ENCODE assay signal across 8 mouse cellular contexts in the genomic region with DNA sequence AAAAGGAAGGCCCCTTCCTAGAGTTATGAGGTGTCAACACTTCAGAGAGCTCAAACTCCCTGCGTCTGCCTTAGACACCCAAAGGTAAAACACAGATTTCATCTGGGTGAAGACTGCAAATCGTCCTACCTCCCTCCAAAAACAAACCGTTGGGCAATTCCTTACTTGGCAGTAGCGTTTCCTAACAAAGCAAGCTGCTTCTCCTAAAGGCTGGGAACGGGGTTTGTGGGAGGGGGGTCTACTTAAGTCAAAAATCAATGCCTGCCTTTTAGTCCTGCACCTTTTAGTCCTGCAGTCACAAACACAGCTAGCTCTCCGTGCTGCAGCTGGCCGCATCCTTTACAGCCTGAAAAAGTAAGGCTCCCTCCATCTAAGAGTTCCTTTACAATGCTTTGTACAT. TPM values are rescaled to one million over a fixed set of nuclear protein-coding genes. Genes with fewer than 3 reads are reported as not detected.
A peak's percentile ranks its signal among the peaks of the same experiment; 100 is the strongest.
DNase-seq lines count a peak whose midpoint lies in the region; ATAC-seq and TF ChIP-seq lines count a peak whose summit lies in the region.

No protein-coding gene starts in this region.

- H3K4me2 ChIP-seq in kidney, embryonic 15.5 days: peak overlapping the region; percentile 92
- H3K4me2 ChIP-seq in hindbrain, postnatal 0 days (ENCODE audit: low read depth, low read length): peak overlapping the region; percentile 78
- H3K4me2 ChIP-seq in myocyte (ENCODE audit: low read depth): peak overlapping the region; percentile 72

- TF ChIP-seq CTCF in hindbrain, postnatal 0 days (IDR thresholded peaks at IDR 0.05; ENCODE audit: low read depth): no peak

- H3ac ChIP-seq in myocyte (ENCODE audit: control insufficient read depth, insufficient read length): no peak overlapping the region

- DNase-seq in kidney, adult 9 months: no peak
- peak; percentile 34 for DNase-seq in embryonic facial prominence, embryonic 10.5 days (ENCODE audit: low spot score)
- peak; percentile 11 for DNase-seq in hindbrain, postnatal 0 days (ENCODE audit: low spot score)
- no peak for DNase-seq in thymus, postnatal 4 days
- DNase-seq in spleen, postnatal 10 days (ENCODE audit: low spot score in 2 of 2): no peak
- DNase-seq in spleen, adult 12 weeks (ENCODE audit: low spot score): no peak

- no peaks in the 10 kb centered on the region for H3K79me2 ChIP-seq in myocyte (ENCODE audit: control insufficient read depth, insufficient read depth)

- no peaks in the 10 kb centered on the region for H3K9me3 ChIP-seq in kidney, embryonic 15.5 days (replicated peaks)
- H3K9me3 ChIP-seq in embryonic facial prominence, embryonic 10.5 days: no peaks in the 10 kb centered on the region
- no peaks in the 10 kb centered on the region for H3K9me3 ChIP-seq in hindbrain, postnatal 0 days (ENCODE audit: low read length)

- ATAC-seq in kidney, embryonic 15.5 days (replicated peaks; ENCODE audit: low FRiP score): peak; percentile 23; the same call in 1 of the 2 replicates
- ATAC-seq in hindbrain, postnatal 0 days: 0 out of 2 replicates have a peak, but pooled peaks have one; percentile 4

- no peaks in the 10 kb centered on the region for H3K36me3 ChIP-seq in kidney, embryonic 15.5 days
- no peaks in the 10 kb centered on the region for H3K36me3 ChIP-seq in embryonic facial prominence, embryonic 10.5 days (replicated peaks)
- H3K36me3 ChIP-seq in hindbrain, postnatal 0 days (ENCODE audit: insufficient read depth, low read length): no peaks in the 10 kb centered on the region
- no peaks in the 10 kb centered on the region for H3K36me3 ChIP-seq in myocyte (ENCODE audit: control insufficient read depth, insufficient read depth)

- peak overlapping the region; percentile 85 for H3K9ac ChIP-seq in kidney, embryonic 15.5 days
- H3K9ac ChIP-seq in hindbrain, postnatal 0 days (replicated peaks; ENCODE audit: low read length): peak overlapping the region; percentile 84

- WGBS in kidney, embryonic 15.5 days: 9% methylated on average over 7 of the region's 7 CpGs
- 10% methylated on average over 7 of the region's 7 CpGs for WGBS in embryonic facial prominence, embryonic 10.5 days
- WGBS in hindbrain, postnatal 0 days: 1% methylated on average over 7 of the region's 7 CpGs

- H3K27me3 ChIP-seq in kidney, embryonic 15.5 days: no peaks in the 10 kb centered on the region
- H3K27me3 ChIP-seq in embryonic facial prominence, embryonic 10.5 days (replicated peaks; ENCODE audit: low read depth, poor library complexity, severe bottlenecking): peaks cover 16% of the 10 kb centered on the region
- H3K27me3 ChIP-seq in hindbrain, postnatal 0 days (ENCODE audit: insufficient read depth, low read length): no peaks in the 10 kb centered on the region
- no peaks in the 10 kb centered on the region for H3K27me3 ChIP-seq in myocyte (ENCODE audit: control insufficient read depth, insufficient read depth, insufficient read length)

- H3K27ac ChIP-seq in kidney, embryonic 15.5 days: 0 out of 2 replicates have a peak overlapping the region, but pooled peaks have one; percentile 27
- H3K27ac ChIP-seq in embryonic facial prominence, embryonic 10.5 days (replicated peaks): peak overlapping the region; percentile 89
- peak overlapping the region; percentile 89; the same call in 1 of the 2 replicates for H3K27ac ChIP-seq in hindbrain, postnatal 0 days

- TF ChIP-seq POLR2A in myocyte (IDR thresholded peaks at IDR 0.05; ENCODE audit: insufficient read length, low read depth): no peak

- H3K4me3 ChIP-seq in kidney, embryonic 15.5 days (replicated peaks): peak overlapping the region; percentile 74
- peak overlapping the region; percentile 80 for H3K4me3 ChIP-seq in embryonic facial prominence, embryonic 10.5 days
- H3K4me3 ChIP-seq in hindbrain, postnatal 0 days (ENCODE audit: low read length): peak overlapping the region; percentile 74
- H3K4me3 ChIP-seq in myocyte: peak overlapping the region; percentile 12

- peaks cover 17% of the 10 kb centered on the region for H3K4me1 ChIP-seq in kidney, embryonic 15.5 days
- H3K4me1 ChIP-seq in embryonic facial prominence, embryonic 10.5 days: peaks cover 19% of the 10 kb centered on the region
- peaks cover 9% of the 10 kb centered on the region for H3K4me1 ChIP-seq in hindbrain, postnatal 0 days (ENCODE audit: insufficient read depth, low read length)

TF ChIP-seq in myocyte, 11 proteins besides CTCF, POLR2A, EP300 and RAD21:
- TF ChIP-seq TCF3 (IDR thresholded peaks at IDR 0.05; ENCODE audit: insufficient read length, low read depth) (no peak), MYOG (IDR thresholded peaks at IDR 0.05; ENCODE audit: control insufficient read depth in 1 of 3, insufficient read depth in 1 of 3, insufficient read length in 2 of 3, low read depth in 2 of 3) (no peak), E2F4 (IDR thresholded peaks at IDR 0.05; ENCODE audit: insufficient read depth) (no peak), CEBPB (IDR thresholded peaks at IDR 0.05; ENCODE audit: insufficient read depth, poor library complexity, severe bottlenecking) (no peak), REST (IDR thresholded peaks at IDR 0.05; ENCODE audit: insufficient read depth, insufficient read length) (no peak), SRF (IDR thresholded peaks at IDR 0.05; ENCODE audit: control insufficient read depth, insufficient read length, low read depth) (no peak), TCF12 (IDR thresholded peaks at IDR 0.05; ENCODE audit: insufficient read depth, poor library complexity, severe bottlenecking) (no peak), MAX (IDR thresholded peaks at IDR 0.05; ENCODE audit: low read depth) (no peak), MYOD1 (IDR thresholded peaks at IDR 0.05; ENCODE audit: control insufficient read depth in 1 of 3, insufficient read length in 2 of 3, low read depth in 2 of 3) (no peak), POLR2AphosphoS2 (IDR thresholded peaks at IDR 0.05; ENCODE audit: insufficient read length, low read depth) (no peak), USF1 (IDR thresholded peaks at IDR 0.05; ENCODE audit: low read depth) (no peak)
TF ChIP-seq in myocyte: peak in this region for 0.

RNA-seq across cellular contexts. Expression of a gene that starts 0.9 kb away (rescaled TPM):
- polyA plus RNA-seq in kidney, embryonic 15.5 days (2015; fragmentation: Nextera tagmentation; extraction: Ambion mirVana): 32.6 and 34.0 TPM in 2 replicates
- 24.4 and 25.2 TPM in 2 replicates for polyA plus RNA-seq in embryonic facial prominence, embryonic 10.5 days (2016; fragmentation: Nextera tagmentation; extraction: Ambion mirVana)
- total RNA-seq in hindbrain, postnatal 0 days (2014; rRNA removed): 67.0 and 73.5 TPM in 2 replicates
- polyA plus RNA-seq in hindbrain, postnatal 0 days (2015; fragmentation: Nextera tagmentation; extraction: Ambion mirVana): 90.6 and 91.2 TPM in 2 replicates
- 1.6 TPM for polyA plus RNA-seq in myocyte (2012; fragmentation: generic; extraction: Trizol)

Comparison
In these comparisons a context has a peak if more than half of its experiments do, and no peak if none do; other contexts are left out.
1. H3K27ac ChIP-seq: peak in every context shown above with its lines; median percentile 89 in embryonic facial prominence, embryonic 10.5 days; 89 in hindbrain, postnatal 0 days; 27 in kidney, embryonic 15.5 days.
2. H3K4me3 ChIP-seq: peak in every context shown above with its lines; median percentile 80 in embryonic facial prominence, embryonic 10.5 days; 74 in kidney, embryonic 15.5 days; 74 in hindbrain, postnatal 0 days; 12 in myocyte.
3. DNase-seq: peak in embryonic facial prominence, embryonic 10.5 days (single experiment) and hindbrain, postnatal 0 days (single experiment); none in kidney, adult 9 months (single experiment), thymus, postnatal 4 days (single experiment), spleen, postnatal 10 days (0 of 2) and spleen, adult 12 weeks (single experiment).
4. Peak in every context shown above with its lines, with median percentiles within 50 percentile points of each other: H3K4me2 ChIP-seq.